Mouse (Mus musculus): ENCODE results near the gene Rps6ka2.

DNA sequence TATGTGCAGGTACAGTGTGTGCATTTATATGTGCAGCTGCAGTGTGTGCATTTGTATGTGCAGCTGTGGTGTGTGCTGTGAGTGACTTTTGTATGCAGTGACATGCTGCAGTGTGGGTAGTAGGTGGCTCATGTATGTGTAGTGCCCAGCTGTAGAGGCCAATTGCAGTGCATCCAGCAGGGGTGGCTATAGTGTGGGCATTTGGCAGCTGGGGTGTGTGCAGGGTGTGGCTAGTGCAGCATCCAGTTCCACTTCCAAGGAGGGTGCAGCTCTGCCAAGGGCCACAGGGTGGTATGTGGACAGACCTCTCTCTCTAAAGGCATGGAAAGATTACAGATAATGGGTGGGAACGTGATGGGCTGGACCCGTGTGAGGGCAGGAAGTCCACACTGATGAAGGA, 43.3 kb downstream of the Rps6ka2 start:
- TF ChIP-seq FLI1 (IDR thresholded peaks at IDR 0.05; ENCODE audit: low read length) (no peak), GATA1 (IDR thresholded peaks at IDR 0.05; ENCODE audit: borderline replicate concordance, low read length) (no peak)
